Mouse (Mus musculus) spleen, adult 2 months (tissue): ENCODE results near the gene Ttbk1. TPM values are rescaled to one million over a fixed set of nuclear protein-coding genes. Genes with fewer than 3 reads are reported as not detected.

Experiments used
- DNase-seq, 2 experiments: peaks; one replicate each; pipeline versions ENCODE4 v3.0.0 to v3.0.0-alpha.2; 2012 to 2021; ENCODE audit warnings: low spot score in 2 of 2, low read depth in 1 of 2
- H3K27ac ChIP-seq: fragments of 200-500 bp; 2 replicates; pipeline ENCODE4 v1.5.1; 2012; ENCODE audit warnings: low read length, inconsistent platforms; ENCODE audit not compliant: insufficient read depth
- H3K27me3 ChIP-seq: fragments of 200-500 bp; 2 replicates; pipeline ENCODE4 v1.6.1; 2012; ENCODE audit warnings: mild to moderate bottlenecking, moderate library complexity, low read length, inconsistent platforms; ENCODE audit not compliant: control insufficient read depth, insufficient read depth
- H3K36me3 ChIP-seq: fragments of 200-500 bp; 2 replicates; pipeline ENCODE4 v1.6.1; 2012; ENCODE audit warnings: mild to moderate bottlenecking, low read length, inconsistent platforms; ENCODE audit not compliant: control insufficient read depth, insufficient read depth
- H3K4me1 ChIP-seq: fragments of 200-500 bp; 2 replicates; pipeline ENCODE4 v1.6.1; 2011; ENCODE audit warnings: inconsistent platforms; ENCODE audit not compliant: control insufficient read depth, insufficient read depth, insufficient read length
- H3K4me3 ChIP-seq: fragments of 200-500 bp; 2 replicates; pipeline ENCODE4 v1.5.1; 2011; ENCODE audit warnings: mild to moderate bottlenecking, inconsistent platforms; ENCODE audit not compliant: insufficient read depth, insufficient read length; ENCODE audit errors: extremely low read depth
- CTCF ChIP-seq: fragments of 200-500 bp; IDR thresholded peaks from 2 replicates; pipeline ENCODE4 v1.5.1; 2011; ENCODE audit warnings: mild to moderate bottlenecking, inconsistent platforms; ENCODE audit not compliant: insufficient read depth, insufficient read length, insufficient replicate concordance; ENCODE audit errors: extremely low read depth
- POLR2A ChIP-seq: fragments of 200-500 bp; IDR thresholded peaks from 2 replicates; pipeline ENCODE4 v1.6.1; 2011; ENCODE audit warnings: low read depth, low read length, inconsistent platforms
- WGBS: fragments of 180-500 bp; shearing (Covaris S2); methylation state at CpG from one replicate; pipeline ENCODE4 v1.1.7; 2018; 5-methylcytosine and 5-hydroxymethylcytosine counted together
- polyA plus RNA-seq: library from polyadenylated mRNA; depleted of rRNA; stranded (reverse); fragments of >200 nt; gene quantifications from 2 replicates; pipeline ENCODE4 v1.2.3, GENCODE M21; 2012

Ttbk1 gene
- polyA plus RNA-seq, 1 experiment, result 0.89 TPM

GRCm38 (mm10) chr17:46444839-46445579, 42.5 kb downstream of the Ttbk1 start:
- H3K27ac ChIP-seq, result no peak overlapping the region
- no peak for DNase-seq
- TF ChIP-seq CTCF, result no peak
- TF ChIP-seq POLR2A, result no peak
- no peaks in the 10 kb centered on the region for H3K36me3 ChIP-seq
- H3K27me3 ChIP-seq, result peaks cover 5% of the 10 kb centered on the region; the same call in 1 of the 2 replicates
- WGBS, result 8% methylated on average over 40 of the region's 50 CpGs
- no peaks in the 10 kb centered on the region for H3K4me1 ChIP-seq
- no peak overlapping the region for H3K4me3 ChIP-seq

- Histone ChIP-seq H3K36me3 (no peaks in the 10 kb centered on the region), H3K27ac (no peak overlapping the region), H3K27me3 (no peaks in the 10 kb centered on the region; the same call in 1 of the 2 replicates), H3K4me3 (no peak overlapping the region), H3K4me1 (no peaks in the 10 kb centered on the region)
- WGBS, result 93% methylated on average over 10 of the region's 10 CpGs
- no peak for DNase-seq
- TF ChIP-seq POLR2A (no peak), CTCF (no peak)
These were observed 48.3 kb downstream of the Ttbk1 start for GRCm38 (mm10) chr17:46439176-46439575.

GRCm38 (mm10) chr17:46438298-46438873, 49.1 kb downstream of the Ttbk1 start, which contains the start of gene Slc22a7:
Gene Slc22a7, minus strand, starts transcription at chr17:46438457.
- H3K27ac ChIP-seq, result no peak within 1 kb of the TSS
- no peak for TF ChIP-seq CTCF
- no peak for TF ChIP-seq POLR2A
- WGBS, result 96% methylated on average over 4 of the region's 4 CpGs

GRCm38 (mm10) chr17:46436672-46437366, 50.7 kb downstream of the Ttbk1 start:
- no peak overlapping the region for H3K4me3 ChIP-seq
- no peaks in the 10 kb centered on the region for H3K36me3 ChIP-seq
- H3K4me1 ChIP-seq, result no peaks in the 10 kb centered on the region
- TF ChIP-seq POLR2A (no peak), CTCF (peak; percentile 40; the same call in 1 of the 2 replicates)
- peaks cover 4% of the 10 kb centered on the region for H3K27me3 ChIP-seq
- DNase-seq, result no peak
- no peak overlapping the region for H3K27ac ChIP-seq
- WGBS, result 29% methylated on average over 23 of the region's 23 CpGs

More at GRCm38 (mm10) chr17:46438298-46438873, 49.1 kb downstream of the Ttbk1 start, which contains the start of gene Slc22a7:
- no peaks in the 10 kb centered on the region for H3K36me3 ChIP-seq
- H3K4me3 ChIP-seq, result no peak within 1 kb of the TSS
- peaks cover 4% of the 10 kb centered on the region for H3K27me3 ChIP-seq
- H3K4me1 ChIP-seq, result no peaks in the 10 kb centered on the region
- DNase-seq, result no peak

GRCm38 (mm10) chr17:46433627-46434026, 53.8 kb downstream of the Ttbk1 start:
- no peak for DNase-seq
- Histone ChIP-seq H3K27me3 (peaks cover 4% of the 10 kb centered on the region), H3K36me3 (no peaks in the 10 kb centered on the region), H3K27ac (no peak overlapping the region), H3K4me1 (no peaks in the 10 kb centered on the region; the same call in 1 of the 2 replicates), H3K4me3 (no peak overlapping the region)
- TF ChIP-seq CTCF (no peak), POLR2A (no peak)
- WGBS, result 16% methylated on average over 17 of the region's 17 CpGs

- no peak for TF ChIP-seq CTCF
- no peak for TF ChIP-seq POLR2A
- no peak within 1 kb of the TSS for H3K27ac ChIP-seq
- no peaks in the 10 kb centered on the region; the same call in 1 of the 2 replicates for H3K4me1 ChIP-seq
- WGBS, result 13% methylated on average over 18 of the region's 18 CpGs
- no peaks in the 10 kb centered on the region for H3K36me3 ChIP-seq
- H3K4me3 ChIP-seq, result no peak within 1 kb of the TSS
- H3K27me3 ChIP-seq, result 0 out of 2 replicates have a peak, but pooled peaks cover 2% of the 10 kb centered on the region
- DNase-seq, result no peak
These were observed 58.6 kb downstream of the Ttbk1 start, which contains the start of gene Crip3 for GRCm38 (mm10) chr17:46428761-46429414. Gene Crip3, plus strand, starts transcription at chr17:46428926.
